Mouse (Mus musculus) midbrain, embryonic 15.5 days (tissue): ENCODE results near the gene Rbm19. TPM values are rescaled to one million over a fixed set of nuclear protein-coding genes. Genes with fewer than 3 reads are reported as not detected.

ENCODE experiments used
- ATAC-seq: fragments of 200-750 bp; cut with Nextera tagmentation; replicated peaks from 2 replicates; pipeline ENCODE4 v1.8.0; 2017; ENCODE audit warnings: moderate TSS enrichment
- H3K27ac ChIP-seq: fragments of 300-500 bp; sonication (generic); 2 replicates; pipeline ENCODE4 v1.5.1; 2015; ENCODE audit warnings: mild to moderate bottlenecking, inconsistent platforms
- H3K27me3 ChIP-seq: fragments of 300-500 bp; sonication (generic); replicated peaks from 2 replicates; pipeline ENCODE4 v1.6.1; 2015; ENCODE audit warnings: inconsistent platforms
- H3K36me3 ChIP-seq: fragments of 300-500 bp; sonication (generic); replicated peaks from 2 replicates; pipeline ENCODE4 v1.6.1; 2015; ENCODE audit warnings: inconsistent platforms
- H3K4me1 ChIP-seq: fragments of 300-500 bp; sonication (generic); 2 replicates; pipeline ENCODE4 v1.6.1; 2015; ENCODE audit warnings: inconsistent platforms
- H3K4me2 ChIP-seq: fragments of 300-500 bp; sonication (generic); 2 replicates; pipeline ENCODE4 v1.6.1; 2015; ENCODE audit warnings: inconsistent platforms, mild to moderate bottlenecking, moderate library complexity
- H3K4me3 ChIP-seq: fragments of 300-500 bp; sonication (generic); 2 replicates; pipeline ENCODE4 v1.5.1; 2015; ENCODE audit warnings: mild to moderate bottlenecking, inconsistent platforms
- H3K9ac ChIP-seq: fragments of 300-500 bp; sonication (generic); 2 replicates; pipeline ENCODE4 v1.6.1; 2015; ENCODE audit warnings: mild to moderate bottlenecking, inconsistent platforms
- H3K9me3 ChIP-seq: fragments of 300-500 bp; sonication (generic); 2 replicates; pipeline ENCODE4 v1.6.1; 2016; ENCODE audit warnings: inconsistent platforms
- WGBS: fragments of 180-500 bp; shearing (Covaris S2); methylation state at CpG from one replicate; pipeline ENCODE4 v1.1.7; 2015; ENCODE audit warnings: mixed read lengths; 5-methylcytosine and 5-hydroxymethylcytosine counted together
- polyA plus RNA-seq: library from polyadenylated mRNA; unstranded; fragments of >200 nt; fragmentation: Nextera tagmentation; extraction: Ambion mirVana; gene quantifications from 2 replicates; pipeline ENCODE4 v1.2.1, GENCODE M21; 2015

The Rbm19 gene
- polyA plus RNA-seq, 1 experiment from 2014 or later, result 22.2 TPM

- Histone ChIP-seq H3K4me1 (peaks cover 11% of the 10 kb centered on the region), H3K27me3 (no peaks in the 10 kb centered on the region), H3K27ac (peak overlapping the region; percentile 54; the same call in 1 of the 2 replicates), H3K4me2 (no peak overlapping the region), H3K36me3 (no peaks in the 10 kb centered on the region), H3K9ac (no peak overlapping the region), H3K4me3 (no peak overlapping the region), H3K9me3 (no peaks in the 10 kb centered on the region)
- ATAC-seq, result peak; percentile 34
- WGBS, result 56% methylated on average over 3 of the region's 3 CpGs
Observed at GRCm38 (mm10) chr5:120135823-120136222, 19.6 kb downstream of the Rbm19 start.

- 18% methylated on average over 10 of the region's 10 CpGs for WGBS
- peak; percentile 55 for ATAC-seq
- H3K4me1 ChIP-seq, result peaks cover 11% of the 10 kb centered on the region
- no peaks in the 10 kb centered on the region for H3K36me3 ChIP-seq
- no peak overlapping the region for H3K4me3 ChIP-seq
- H3K9me3 ChIP-seq, result no peaks in the 10 kb centered on the region
- no peak overlapping the region for H3K9ac ChIP-seq
- H3K27me3 ChIP-seq, result no peaks in the 10 kb centered on the region
- no peak overlapping the region for H3K4me2 ChIP-seq
- peak overlapping the region; percentile 54 for H3K27ac ChIP-seq
Observed at GRCm38 (mm10) chr5:120136236-120136675, 20.0 kb downstream of the Rbm19 start.

DNA sequence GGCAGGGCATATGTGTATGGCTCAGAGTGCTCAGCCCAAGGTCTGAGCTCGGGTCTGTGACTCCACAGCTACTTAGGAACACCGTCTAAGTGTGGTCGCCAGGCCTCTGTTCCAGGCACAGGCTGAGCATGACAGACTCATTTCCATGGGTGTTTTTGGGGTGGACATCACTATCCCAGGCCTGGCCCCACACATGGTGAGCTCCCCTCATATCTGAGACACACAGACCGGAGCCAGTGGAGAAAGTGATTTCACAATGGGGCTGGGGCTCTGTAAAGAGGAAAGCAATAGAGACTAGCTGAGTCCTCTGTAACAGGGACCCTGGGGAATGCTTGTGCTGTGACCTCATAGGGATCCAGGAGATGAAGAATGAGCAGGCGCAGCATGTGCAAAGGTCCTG, 20.8 kb downstream of the Rbm19 start:
- 90% methylated on average over 5 of the region's 5 CpGs for WGBS
- Histone ChIP-seq H3K27ac (peak overlapping the region; percentile 54), H3K9me3 (no peaks in the 10 kb centered on the region), H3K36me3 (no peaks in the 10 kb centered on the region; the same call in 1 of the 2 replicates), H3K4me3 (no peak overlapping the region), H3K9ac (no peak overlapping the region), H3K4me2 (no peak overlapping the region), H3K4me1 (peaks cover 11% of the 10 kb centered on the region), H3K27me3 (no peaks in the 10 kb centered on the region)
- ATAC-seq, result no peak

GRCm38 (mm10) chr5:120137846-120138245, 21.6 kb downstream of the Rbm19 start:
- no peaks in the 10 kb centered on the region; the same call in 1 of the 2 replicates for H3K36me3 ChIP-seq
- H3K9me3 ChIP-seq, result no peaks in the 10 kb centered on the region
- 93% methylated on average over 1 of the region's 1 CpGs for WGBS
- H3K27ac ChIP-seq, result no peak overlapping the region
- H3K4me3 ChIP-seq, result no peak overlapping the region
- no peak overlapping the region for H3K9ac ChIP-seq
- H3K4me2 ChIP-seq, result no peak overlapping the region
- no peak for ATAC-seq
- H3K4me1 ChIP-seq, result peaks cover 11% of the 10 kb centered on the region
- no peaks in the 10 kb centered on the region for H3K27me3 ChIP-seq

DNA sequence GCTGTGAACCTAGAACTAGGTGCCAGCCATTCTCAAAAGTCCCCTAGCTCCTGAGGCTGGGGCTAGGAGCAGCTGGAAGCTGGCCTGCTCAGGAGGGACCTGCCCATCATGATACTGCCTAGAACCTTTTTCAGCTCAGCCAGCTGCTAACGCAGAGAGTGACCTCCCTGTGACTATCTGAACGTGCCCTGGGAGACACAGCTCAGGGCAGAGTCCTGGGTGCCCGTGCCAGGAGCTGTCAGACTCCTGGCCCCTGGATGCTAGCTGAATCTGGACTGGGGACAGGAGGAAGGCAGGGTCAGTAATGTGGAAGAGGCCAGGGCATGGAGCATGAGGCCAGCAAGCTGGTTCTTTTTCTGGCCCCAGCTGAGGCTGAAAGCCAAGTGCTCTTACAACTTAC, 22.1 kb downstream of the Rbm19 start:
- no peak overlapping the region for H3K27ac ChIP-seq
- WGBS, result 71% methylated on average over 3 of the region's 3 CpGs
- ATAC-seq, result no peak
- no peaks in the 10 kb centered on the region for H3K27me3 ChIP-seq
- peaks cover 11% of the 10 kb centered on the region for H3K4me1 ChIP-seq
- no peak overlapping the region for H3K4me2 ChIP-seq
- H3K9ac ChIP-seq, result no peak overlapping the region
- H3K9me3 ChIP-seq, result no peaks in the 10 kb centered on the region
- H3K36me3 ChIP-seq, result no peaks in the 10 kb centered on the region; the same call in 1 of the 2 replicates
- no peak overlapping the region for H3K4me3 ChIP-seq

- no peak overlapping the region for H3K9ac ChIP-seq
- ATAC-seq, result no peak
- no peak overlapping the region for H3K4me3 ChIP-seq
- no peak overlapping the region for H3K4me2 ChIP-seq
- H3K9me3 ChIP-seq, result no peaks in the 10 kb centered on the region
- no peak overlapping the region for H3K27ac ChIP-seq
- peaks cover 11% of the 10 kb centered on the region for H3K4me1 ChIP-seq
- WGBS, result 74% methylated on average over 8 of the region's 8 CpGs
- H3K36me3 ChIP-seq, result no peaks in the 10 kb centered on the region; the same call in 1 of the 2 replicates
- H3K27me3 ChIP-seq, result no peaks in the 10 kb centered on the region
Observed at GRCm38 (mm10) chr5:120139224-120139623, 23.0 kb downstream of the Rbm19 start.

GRCm38 (mm10) chr5:120143941-120144340, 27.7 kb downstream of the Rbm19 start:
- H3K36me3 ChIP-seq, result no peaks in the 10 kb centered on the region; the same call in 1 of the 2 replicates
- no peak overlapping the region for H3K4me2 ChIP-seq
- no peak overlapping the region for H3K27ac ChIP-seq
- H3K9me3 ChIP-seq, result no peaks in the 10 kb centered on the region
- H3K4me3 ChIP-seq, result no peak overlapping the region
- no peak overlapping the region for H3K9ac ChIP-seq
- 62% methylated on average over 7 of the region's 7 CpGs for WGBS
- ATAC-seq, result no peak
- peaks cover 19% of the 10 kb centered on the region for H3K4me1 ChIP-seq
- H3K27me3 ChIP-seq, result no peaks in the 10 kb centered on the region

DNA sequence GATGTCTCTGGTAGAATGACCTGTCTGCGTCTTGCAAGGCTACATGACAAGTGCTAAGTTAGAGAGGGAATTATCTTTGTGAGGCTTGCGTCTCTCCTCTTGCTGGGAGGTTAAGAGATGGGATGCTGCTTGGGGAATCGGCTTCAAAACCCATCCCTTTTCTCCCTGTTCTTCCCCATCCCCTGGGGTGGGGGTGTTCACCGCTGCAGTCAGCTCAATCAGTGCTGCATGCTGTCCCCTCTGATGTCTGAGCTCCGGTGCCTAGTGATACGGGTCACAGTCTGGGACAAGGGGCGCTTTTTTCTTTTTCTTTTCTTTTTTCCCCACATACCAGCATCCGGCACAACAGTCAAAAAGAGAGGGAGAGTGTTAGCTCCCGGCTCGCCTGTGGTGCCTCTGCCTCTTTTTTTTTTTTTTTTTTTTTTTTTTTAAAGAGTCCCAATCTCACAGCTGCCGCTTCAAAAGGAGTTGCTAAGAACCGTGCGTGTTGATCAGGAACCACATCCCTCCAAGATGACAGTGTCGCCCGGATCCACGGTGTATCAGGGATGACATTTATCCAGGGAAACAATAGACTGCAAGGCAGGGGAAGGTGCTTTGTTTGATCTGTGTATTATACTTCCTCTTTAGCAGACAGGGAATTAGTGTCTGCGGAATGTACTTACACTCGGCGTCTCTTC, 29.2 kb downstream of the Rbm19 start:
- H3K4me2 ChIP-seq, result peak overlapping the region; percentile 40
- H3K4me3 ChIP-seq, result peak overlapping the region; percentile 13
- no peaks in the 10 kb centered on the region for H3K9me3 ChIP-seq
- peak overlapping the region; percentile 84 for H3K27ac ChIP-seq
- H3K9ac ChIP-seq, result peak overlapping the region; percentile 40
- WGBS, result 17% methylated on average over 19 of the region's 19 CpGs
- peak; percentile 65 for ATAC-seq
- H3K27me3 ChIP-seq, result no peaks in the 10 kb centered on the region
- no peaks in the 10 kb centered on the region; the same call in 1 of the 2 replicates for H3K36me3 ChIP-seq
- peaks cover 19% of the 10 kb centered on the region for H3K4me1 ChIP-seq

DNA sequence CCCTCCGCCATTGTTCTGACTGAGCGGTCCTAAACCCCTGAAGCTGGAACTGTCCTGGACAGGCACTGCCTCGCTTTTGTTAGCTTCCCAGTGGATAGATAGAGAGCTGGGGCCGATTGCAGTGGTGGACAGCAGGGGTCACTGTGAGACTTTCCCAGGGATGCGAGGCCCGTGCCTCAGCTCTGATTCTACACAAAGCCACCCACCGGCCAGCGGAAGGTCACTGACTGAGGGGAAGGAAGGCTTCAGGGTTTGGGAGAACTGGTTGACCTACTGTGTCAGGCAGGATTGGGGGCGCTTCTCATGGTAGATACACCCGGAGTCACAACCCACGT, 29.8 kb downstream of the Rbm19 start:
- Histone ChIP-seq H3K36me3 (no peaks in the 10 kb centered on the region; the same call in 1 of the 2 replicates), H3K27ac (peak overlapping the region; percentile 84), H3K9ac (peak overlapping the region; percentile 40), H3K4me3 (peak overlapping the region; percentile 13), H3K9me3 (no peaks in the 10 kb centered on the region), H3K27me3 (no peaks in the 10 kb centered on the region), H3K4me2 (peak overlapping the region; percentile 40), H3K4me1 (peaks cover 19% of the 10 kb centered on the region)
- ATAC-seq, result peak; percentile 89
- WGBS, result 18% methylated on average over 11 of the region's 11 CpGs

DNA sequence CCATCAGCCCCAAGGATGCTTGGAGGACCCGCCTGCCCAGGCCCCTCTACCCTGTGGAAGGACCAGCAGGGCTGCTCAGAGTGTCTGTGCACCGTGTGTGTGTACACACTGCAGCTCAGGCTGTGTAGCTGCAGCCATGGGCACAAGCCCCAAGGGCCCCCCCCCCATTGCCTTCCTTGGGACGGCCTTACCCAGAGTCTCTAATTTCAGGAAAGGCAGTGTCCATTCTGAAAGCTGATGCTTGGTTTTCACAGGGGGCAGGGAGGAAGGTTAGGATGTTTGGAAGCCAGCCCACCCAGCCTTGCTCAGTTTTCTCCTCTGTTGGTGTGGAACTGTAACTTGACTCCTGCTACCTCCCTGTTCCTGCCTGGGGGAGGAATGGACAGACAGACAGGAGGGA, 30.6 kb downstream of the Rbm19 start:
- Histone ChIP-seq H3K4me2 (no peak overlapping the region), H3K27me3 (no peaks in the 10 kb centered on the region), H3K27ac (peak overlapping the region; percentile 84), H3K4me3 (no peak overlapping the region), H3K9ac (peak overlapping the region; percentile 10; the same call in 1 of the 2 replicates), H3K9me3 (no peaks in the 10 kb centered on the region), H3K4me1 (peaks cover 19% of the 10 kb centered on the region), H3K36me3 (no peaks in the 10 kb centered on the region)
- 72% methylated on average over 3 of the region's 3 CpGs for WGBS
- no peak for ATAC-seq

- no peaks in the 10 kb centered on the region for H3K27me3 ChIP-seq
- H3K27ac ChIP-seq, result no peak overlapping the region; the same call in 1 of the 2 replicates
- H3K4me1 ChIP-seq, result peaks cover 20% of the 10 kb centered on the region
- H3K36me3 ChIP-seq, result no peaks in the 10 kb centered on the region
- H3K4me3 ChIP-seq, result no peak overlapping the region
- no peaks in the 10 kb centered on the region for H3K9me3 ChIP-seq
- ATAC-seq, result no peak
- H3K4me2 ChIP-seq, result no peak overlapping the region
- 88% methylated on average over 9 of the region's 9 CpGs for WGBS
- H3K9ac ChIP-seq, result no peak overlapping the region
Observed at GRCm38 (mm10) chr5:120148246-120148645, 32.0 kb downstream of the Rbm19 start.

DNA sequence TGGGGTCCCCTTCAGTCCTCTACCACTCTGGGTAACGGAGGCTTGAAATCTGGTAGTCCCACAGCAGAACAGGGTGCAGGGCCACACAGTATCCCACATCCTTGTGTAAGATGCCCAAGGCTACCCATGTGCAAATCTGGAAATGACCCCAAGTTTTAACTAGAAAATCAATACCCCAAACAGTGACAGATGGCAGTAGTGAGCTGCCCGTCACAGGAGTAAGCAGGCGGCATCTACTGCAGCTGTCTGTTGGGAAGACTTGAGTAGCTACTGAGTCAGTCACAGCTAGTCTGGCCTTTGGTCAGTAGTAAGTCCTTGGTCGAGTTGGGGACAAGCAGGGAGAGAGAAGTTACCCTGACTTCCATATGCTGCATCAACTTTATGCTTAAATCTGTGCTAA, 34.9 kb downstream of the Rbm19 start:
- H3K4me3 ChIP-seq, result no peak overlapping the region
- H3K9ac ChIP-seq, result no peak overlapping the region
- H3K9me3 ChIP-seq, result no peaks in the 10 kb centered on the region
- 78% methylated on average over 4 of the region's 4 CpGs for WGBS
- H3K4me1 ChIP-seq, result peaks cover 24% of the 10 kb centered on the region
- H3K27ac ChIP-seq, result no peak overlapping the region
- H3K36me3 ChIP-seq, result no peaks in the 10 kb centered on the region
- no peak for ATAC-seq
- H3K27me3 ChIP-seq, result no peaks in the 10 kb centered on the region
- H3K4me2 ChIP-seq, result no peak overlapping the region

DNA sequence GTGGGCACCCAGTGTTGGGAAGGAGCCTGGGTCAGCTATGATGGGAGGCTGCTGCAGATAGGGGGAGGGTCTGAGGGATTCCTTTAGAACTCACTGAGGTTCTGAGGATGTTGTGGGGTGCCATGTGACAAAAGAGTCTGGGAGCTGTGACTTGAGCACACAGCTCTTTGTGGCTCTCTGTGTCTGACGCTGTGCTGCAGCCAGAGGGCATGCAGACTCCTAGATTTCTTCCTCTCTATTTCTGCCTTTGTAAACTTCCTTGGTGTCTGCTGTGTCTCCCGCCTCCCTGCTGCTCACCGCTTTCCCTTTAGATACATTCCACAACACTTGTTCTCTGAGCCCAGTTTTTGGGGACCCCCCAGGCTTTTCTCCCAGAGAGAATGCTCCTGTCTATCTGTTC, 36.9 kb downstream of the Rbm19 start:
- Histone ChIP-seq H3K4me2 (no peak overlapping the region), H3K4me1 (peaks cover 31% of the 10 kb centered on the region), H3K4me3 (no peak overlapping the region), H3K27me3 (no peaks in the 10 kb centered on the region), H3K27ac (no peak overlapping the region), H3K9ac (no peak overlapping the region), H3K36me3 (no peaks in the 10 kb centered on the region), H3K9me3 (no peaks in the 10 kb centered on the region)
- ATAC-seq, result no peak
- WGBS, result 62% methylated on average over 3 of the region's 3 CpGs
